Mouse (Mus musculus) kidney, embryonic 16.5 days (tissue): ENCODE data around the gene Mtfr1l. TPM values are rescaled to one million over a fixed set of nuclear protein-coding genes. Genes with fewer than 3 reads are reported as not detected.
A peak's percentile ranks its signal among the peaks of the same experiment; 100 is the strongest.

Experiments used
- ATAC-seq: fragments of 200-750 bp; cut with Nextera tagmentation; 2 replicates; pipeline ENCODE4 v1.8.0; 2017; ENCODE audit warnings: moderate TSS enrichment; ENCODE audit not compliant: low FRiP score, low TSS enrichment
- H3K27ac ChIP-seq: fragments of 300-500 bp; sonication (generic); 2 replicates; pipeline ENCODE4 v1.5.1; 2014; ENCODE audit warnings: low read length
- H3K27me3 ChIP-seq: fragments of 300-500 bp; sonication (generic); 2 replicates; pipeline ENCODE4 v1.6.1; 2014; ENCODE audit warnings: low read length, control low read depth, mixed read lengths; ENCODE audit not compliant: insufficient read depth
- H3K36me3 ChIP-seq: fragments of 300-500 bp; sonication (generic); 2 replicates; pipeline ENCODE4 v1.6.1; 2014; ENCODE audit warnings: low read length, control low read depth, mixed read lengths; ENCODE audit not compliant: insufficient read depth
- H3K4me1 ChIP-seq: fragments of 300-500 bp; sonication (generic); 2 replicates; pipeline ENCODE4 v1.6.1; 2014; ENCODE audit warnings: low read length, control low read depth, mixed read lengths; ENCODE audit not compliant: insufficient read depth
- H3K4me2 ChIP-seq: fragments of 300-500 bp; sonication (generic); replicated peaks from 2 replicates; pipeline ENCODE4 v1.6.1; 2014; ENCODE audit warnings: low read depth, low read length
- H3K4me3 ChIP-seq: fragments of 300-500 bp; sonication (generic); 2 replicates; pipeline ENCODE4 v1.5.1; 2014; ENCODE audit warnings: mild to moderate bottlenecking, low read length
- H3K9ac ChIP-seq: fragments of 300-500 bp; sonication (generic); replicated peaks from 2 replicates; pipeline ENCODE4 v1.6.1; 2014; ENCODE audit warnings: low read length
- H3K9me3 ChIP-seq: fragments of 300-500 bp; sonication (generic); 2 replicates; pipeline ENCODE4 v1.6.1; 2016; ENCODE audit warnings: low read length, control low read depth
- WGBS: fragments of 180-500 bp; shearing (Covaris S2); extraction: QIAGEN DNeasy Blood & Tissue Kit; methylation state at CpG from one replicate; pipeline ENCODE4 v1.1.7; 2014; 5-methylcytosine and 5-hydroxymethylcytosine counted together
- polyA plus RNA-seq: library from polyadenylated mRNA; unstranded; fragments of >200 nt; fragmentation: Nextera tagmentation; extraction: Ambion mirVana; gene quantifications from 2 replicates; pipeline ENCODE4 v1.2.1, GENCODE M21; 2015

Gene Mtfr1l
- polyA plus RNA-seq, 1 experiment from 2014 or later: 127 TPM

DNA sequence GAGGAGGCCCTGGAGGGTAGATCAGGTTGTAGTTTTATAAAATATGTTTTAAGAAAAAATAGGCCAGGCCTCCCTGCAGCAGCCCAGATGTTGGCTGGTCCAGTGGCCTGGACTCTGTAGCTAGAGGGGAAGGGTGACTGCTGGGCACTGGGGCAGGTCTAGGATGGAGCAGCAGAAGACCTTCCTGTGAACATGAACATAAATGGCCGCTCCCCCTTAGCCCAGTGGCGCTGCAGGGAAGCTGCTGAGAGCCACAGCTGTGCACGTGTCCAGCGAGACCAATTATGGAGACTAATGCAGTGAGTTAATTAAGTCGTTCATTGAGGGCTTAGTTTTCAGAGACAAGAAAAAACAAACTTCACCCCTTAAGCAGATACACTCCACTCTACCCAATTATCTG lies 9.4 kb downstream of the Mtfr1l start:
- Histone ChIP-seq H3K4me2 (no peak overlapping the region), H3K27me3 (no peaks in the 10 kb centered on the region), H3K4me1 (no peaks in the 10 kb centered on the region), H3K36me3 (peaks cover 38% of the 10 kb centered on the region), H3K9me3 (no peaks in the 10 kb centered on the region), H3K9ac (no peak overlapping the region), H3K27ac (no peak overlapping the region), H3K4me3 (no peak overlapping the region)
- WGBS: 78% methylated on average over 5 of the region's 5 CpGs
- no peak for ATAC-seq

DNA sequence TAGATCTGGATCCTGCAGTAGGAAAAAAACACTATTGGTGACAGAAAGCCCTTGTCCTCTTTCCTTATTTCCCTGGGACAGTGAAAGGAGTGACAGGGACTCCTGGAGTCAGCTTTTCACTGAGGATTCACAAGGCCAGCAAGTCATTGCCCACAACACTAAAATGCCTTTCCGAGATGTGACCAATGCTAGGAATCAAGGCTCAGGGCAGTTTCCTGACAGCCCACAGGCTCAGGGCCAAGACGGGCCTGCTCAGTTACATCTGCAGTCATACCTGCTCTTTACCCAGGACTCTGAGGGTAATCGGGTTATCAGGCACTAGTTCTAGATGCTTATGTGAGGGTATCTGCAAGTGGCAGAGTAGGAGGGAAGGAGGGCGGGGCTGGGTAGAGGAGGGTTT lies 11.7 kb downstream of the Mtfr1l start:
- no peak overlapping the region for H3K4me3 ChIP-seq
- no peaks in the 10 kb centered on the region for H3K9me3 ChIP-seq
- H3K4me2 ChIP-seq: no peak overlapping the region
- no peaks in the 10 kb centered on the region for H3K27me3 ChIP-seq
- H3K4me1 ChIP-seq: no peaks in the 10 kb centered on the region
- ATAC-seq: no peak
- H3K27ac ChIP-seq: no peak overlapping the region
- H3K9ac ChIP-seq: no peak overlapping the region
- WGBS: 92% methylated on average over 4 of the region's 4 CpGs
- H3K36me3 ChIP-seq: peaks cover 20% of the 10 kb centered on the region

DNA sequence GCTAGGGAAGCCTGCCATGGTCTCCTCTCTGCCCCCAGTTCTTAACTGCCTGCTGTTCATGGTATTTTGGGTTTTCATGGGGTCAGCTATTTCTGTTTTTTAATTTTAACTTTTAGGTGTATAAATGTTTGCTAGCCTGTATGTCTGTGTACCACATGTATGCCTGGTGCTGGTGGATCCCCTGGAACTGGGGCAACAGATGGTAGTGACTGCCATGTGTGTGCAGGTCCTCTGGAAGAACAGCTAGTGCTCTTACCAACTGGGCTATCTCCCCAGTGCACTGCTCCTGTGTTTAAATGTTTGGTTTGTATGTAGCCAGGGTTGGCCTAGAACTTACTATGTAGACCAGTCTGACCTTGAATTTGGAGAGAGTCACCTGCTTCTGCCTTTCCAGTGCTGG lies 15.9 kb downstream of the Mtfr1l start:
- H3K4me2 ChIP-seq: no peak overlapping the region
- no peak overlapping the region for H3K27ac ChIP-seq
- no peaks in the 10 kb centered on the region for H3K27me3 ChIP-seq
- no peaks in the 10 kb centered on the region for H3K4me1 ChIP-seq
- H3K9ac ChIP-seq: no peak overlapping the region
- no peak for ATAC-seq
- H3K36me3 ChIP-seq: peaks cover 4% of the 10 kb centered on the region; the same call in 1 of the 2 replicates
- no peak overlapping the region for H3K4me3 ChIP-seq
- no peaks in the 10 kb centered on the region for H3K9me3 ChIP-seq

DNA sequence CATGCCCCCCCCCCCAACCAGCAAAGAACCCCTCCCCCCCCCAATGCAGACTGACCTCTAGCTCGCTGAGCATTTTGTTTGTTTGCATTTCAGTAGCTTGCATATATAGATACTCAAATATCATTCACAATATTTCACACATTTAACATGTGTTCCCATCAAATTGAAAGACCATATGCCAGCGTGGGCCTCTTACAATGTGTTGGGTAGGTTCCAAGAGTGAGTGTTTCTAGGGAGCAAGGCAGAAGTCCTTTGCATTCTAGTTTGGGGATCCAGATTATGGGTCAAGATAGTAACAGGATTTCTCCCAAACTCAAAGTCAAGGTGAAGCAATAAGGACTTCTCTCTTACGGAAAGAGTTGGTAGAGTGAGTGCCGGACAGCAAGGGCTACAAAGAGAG lies 16.6 kb downstream of the Mtfr1l start:
- H3K36me3 ChIP-seq: peaks cover 4% of the 10 kb centered on the region; the same call in 1 of the 2 replicates
- H3K27ac ChIP-seq: no peak overlapping the region
- ATAC-seq: no peak
- H3K9me3 ChIP-seq: no peaks in the 10 kb centered on the region
- no peak overlapping the region for H3K4me2 ChIP-seq
- no peaks in the 10 kb centered on the region for H3K4me1 ChIP-seq
- H3K4me3 ChIP-seq: no peak overlapping the region
- 91% methylated on average over 4 of the region's 4 CpGs for WGBS
- H3K9ac ChIP-seq: no peak overlapping the region
- H3K27me3 ChIP-seq: no peaks in the 10 kb centered on the region

DNA sequence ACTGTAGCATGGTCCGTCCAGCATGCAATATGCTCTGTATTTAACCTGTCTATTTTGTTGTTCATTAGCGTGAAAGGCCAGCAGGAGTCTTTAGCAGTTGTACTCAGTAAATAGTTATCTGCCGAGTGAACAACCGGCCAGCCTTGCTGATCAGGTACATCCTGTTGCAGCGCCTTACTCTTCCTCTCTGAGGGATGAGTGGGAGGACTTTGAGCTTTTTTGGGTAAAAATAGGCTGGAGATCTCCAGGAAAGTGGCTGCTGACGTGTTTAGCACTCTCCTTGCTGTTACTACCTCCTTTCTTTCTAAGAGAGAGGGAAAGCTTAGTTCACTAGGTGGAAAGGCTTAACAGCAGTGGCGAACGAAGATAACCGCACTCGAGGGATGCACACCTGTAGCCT lies 17.5 kb downstream of the Mtfr1l start:
- H3K27ac ChIP-seq: no peak overlapping the region
- no peak for ATAC-seq
- H3K9ac ChIP-seq: no peak overlapping the region
- no peak overlapping the region for H3K4me2 ChIP-seq
- no peaks in the 10 kb centered on the region for H3K9me3 ChIP-seq
- H3K4me1 ChIP-seq: no peaks in the 10 kb centered on the region
- H3K27me3 ChIP-seq: no peaks in the 10 kb centered on the region
- no peaks in the 10 kb centered on the region; the same call in 1 of the 2 replicates for H3K36me3 ChIP-seq
- WGBS: 89% methylated on average over 10 of the region's 10 CpGs
- H3K4me3 ChIP-seq: no peak overlapping the region

DNA sequence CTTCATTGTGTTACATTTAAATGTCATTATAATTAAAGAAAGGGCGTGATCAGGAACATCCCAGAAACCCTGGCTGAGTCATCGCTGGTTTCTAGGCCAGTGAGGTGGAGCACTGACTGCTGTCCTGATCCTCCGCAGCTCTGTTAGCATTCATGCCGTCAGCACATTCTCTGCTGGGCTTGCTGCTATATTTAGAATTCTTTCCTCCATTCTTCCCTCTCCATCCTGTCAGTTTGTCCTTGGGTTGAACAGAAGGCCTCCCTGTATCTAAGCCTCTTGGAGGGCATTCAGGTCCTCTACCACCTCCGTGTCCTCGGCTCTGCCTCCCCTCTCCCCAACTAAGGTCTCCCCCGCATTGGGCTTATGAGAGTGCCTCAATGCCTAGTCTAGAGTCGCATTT lies 18.2 kb downstream of the Mtfr1l start:
- Histone ChIP-seq H3K4me1 (no peaks in the 10 kb centered on the region), H3K9me3 (no peaks in the 10 kb centered on the region), H3K27me3 (no peaks in the 10 kb centered on the region), H3K36me3 (no peaks in the 10 kb centered on the region), H3K9ac (no peak overlapping the region), H3K4me3 (no peak overlapping the region), H3K4me2 (no peak overlapping the region), H3K27ac (no peak overlapping the region)
- 65% methylated on average over 8 of the region's 8 CpGs for WGBS
- no peak for ATAC-seq

DNA sequence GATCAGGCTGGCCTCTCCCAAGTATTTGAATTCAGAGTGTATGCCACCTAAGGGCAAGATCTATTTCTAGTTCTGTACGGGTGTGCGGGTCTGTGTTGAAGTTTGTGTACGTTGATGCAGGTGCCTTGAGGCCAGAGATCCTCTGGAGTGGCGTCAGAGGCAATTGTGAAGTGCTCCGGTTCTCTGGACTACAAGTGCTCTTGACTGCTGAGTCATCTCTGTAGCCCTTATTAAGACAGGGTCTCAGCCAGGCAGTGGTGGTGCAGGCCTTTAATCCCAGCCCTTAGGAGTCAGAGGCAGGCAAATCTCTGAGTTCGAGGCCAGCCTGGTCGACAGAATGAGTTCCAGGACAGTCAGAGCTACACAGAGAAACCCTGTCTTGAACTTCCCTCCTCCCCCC lies 19.6 kb downstream of the Mtfr1l start:
- no peak overlapping the region for H3K4me3 ChIP-seq
- H3K9ac ChIP-seq: no peak overlapping the region
- no peaks in the 10 kb centered on the region for H3K27me3 ChIP-seq
- H3K27ac ChIP-seq: no peak overlapping the region
- H3K9me3 ChIP-seq: no peaks in the 10 kb centered on the region
- ATAC-seq: no peak
- H3K36me3 ChIP-seq: no peaks in the 10 kb centered on the region
- H3K4me2 ChIP-seq: no peak overlapping the region
- 89% methylated on average over 7 of the region's 7 CpGs for WGBS
- peaks cover 7% of the 10 kb centered on the region for H3K4me1 ChIP-seq

DNA sequence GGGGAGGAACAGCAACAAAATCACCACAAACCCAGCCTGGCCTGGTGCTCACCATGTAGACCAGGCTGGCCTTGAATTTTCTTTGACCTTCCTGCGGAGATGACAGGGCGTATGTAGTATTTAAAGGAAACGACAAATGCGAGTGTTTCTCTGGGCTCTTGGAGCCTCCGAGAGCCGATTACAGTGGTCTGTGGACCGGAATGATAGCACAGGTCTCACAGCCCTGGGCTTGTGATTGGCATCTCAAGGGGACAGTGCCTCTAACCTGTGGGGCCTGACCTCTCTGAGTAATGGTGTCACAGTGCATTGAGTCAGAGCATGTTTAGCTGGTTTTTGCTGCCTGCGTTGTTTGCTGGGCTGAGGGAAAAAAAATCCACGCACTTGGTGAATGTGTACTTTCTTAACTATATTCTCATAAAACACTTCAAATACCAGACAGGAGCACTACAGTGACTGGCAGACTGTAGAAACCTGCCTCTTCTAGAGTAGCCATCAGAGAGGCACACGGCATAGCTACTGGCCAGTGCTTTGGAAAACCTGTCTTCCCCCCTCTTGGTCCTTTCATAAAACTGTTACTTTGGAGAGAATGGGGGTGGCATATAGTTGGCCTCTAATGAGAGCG lies 20.8 kb downstream of the Mtfr1l start:
- Histone ChIP-seq H3K9ac (no peak overlapping the region), H3K27ac (no peak overlapping the region), H3K36me3 (no peaks in the 10 kb centered on the region), H3K9me3 (no peaks in the 10 kb centered on the region), H3K27me3 (no peaks in the 10 kb centered on the region), H3K4me1 (peaks cover 7% of the 10 kb centered on the region), H3K4me2 (no peak overlapping the region), H3K4me3 (no peak overlapping the region)
- no peak for ATAC-seq
- WGBS: 81% methylated on average over 11 of the region's 11 CpGs

DNA sequence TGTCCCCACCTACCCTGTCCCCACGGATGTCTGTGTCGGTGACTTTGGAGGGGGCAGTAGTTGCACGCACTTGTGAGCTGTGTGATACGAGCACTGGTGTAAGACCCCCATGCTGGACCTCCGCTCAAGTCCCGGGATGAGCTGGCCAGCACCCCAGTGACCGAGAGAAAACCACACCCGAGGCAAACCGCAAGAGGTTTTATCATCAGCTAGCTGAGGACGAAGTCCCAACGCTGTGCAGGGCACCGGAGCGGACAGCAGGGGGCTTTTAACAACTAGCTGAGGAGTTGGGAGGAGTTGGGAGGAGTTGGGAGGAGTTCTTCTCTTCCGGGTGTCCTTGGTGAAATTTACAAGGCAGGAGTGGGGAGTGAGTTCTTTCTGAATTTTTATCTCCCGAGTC lies 22.4 kb downstream of the Mtfr1l start:
- Histone ChIP-seq H3K27me3 (no peaks in the 10 kb centered on the region), H3K9me3 (no peaks in the 10 kb centered on the region), H3K4me1 (peaks cover 7% of the 10 kb centered on the region), H3K36me3 (no peaks in the 10 kb centered on the region), H3K4me3 (peak overlapping the region; percentile 10), H3K4me2 (peak overlapping the region; percentile 44), H3K27ac (no peak overlapping the region), H3K9ac (no peak overlapping the region; the same call in 1 of the 2 replicates)
- ATAC-seq: peak; percentile 59
- WGBS: 16% methylated on average over 15 of the region's 15 CpGs

DNA sequence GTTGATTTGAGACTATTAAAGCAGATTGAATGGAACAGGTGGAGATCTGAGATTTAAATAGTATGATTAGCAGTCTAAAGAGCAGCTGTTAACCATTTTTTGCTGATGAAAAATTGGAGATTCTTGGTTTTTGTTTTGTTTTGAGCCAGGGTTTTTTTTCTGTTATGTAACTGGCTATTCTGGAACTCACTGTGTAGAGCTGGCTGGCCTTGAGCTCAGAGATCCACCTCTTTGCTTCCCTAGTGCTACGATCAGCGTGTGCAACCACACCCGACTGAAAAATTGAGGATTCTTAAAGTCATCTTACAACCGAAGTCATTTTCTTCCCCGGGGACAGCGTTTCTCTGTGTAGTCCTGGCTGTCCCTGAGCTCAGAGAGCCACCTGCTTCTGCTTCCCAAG lies 23.5 kb downstream of the Mtfr1l start:
- H3K9me3 ChIP-seq: no peaks in the 10 kb centered on the region
- H3K4me1 ChIP-seq: peaks cover 7% of the 10 kb centered on the region
- no peaks in the 10 kb centered on the region for H3K36me3 ChIP-seq
- H3K4me2 ChIP-seq: peak overlapping the region; percentile 91
- ATAC-seq: no peak
- 68% methylated on average over 6 of the region's 6 CpGs for WGBS
- no peaks in the 10 kb centered on the region for H3K27me3 ChIP-seq
- H3K9ac ChIP-seq: 0 out of 2 replicates have a peak overlapping the region, but pooled peaks have one; percentile 49
- H3K27ac ChIP-seq: no peak overlapping the region
- H3K4me3 ChIP-seq: peak overlapping the region; percentile 72
